Mouse (Mus musculus): ENCODE data around the gene Prodh2. TPM values are rescaled to one million over a fixed set of nuclear protein-coding genes. Genes with fewer than 3 reads are reported as not detected.

The Prodh2 gene
- polyA plus RNA-seq, 1 experiment from 2014 or later, result not detected

DNA sequence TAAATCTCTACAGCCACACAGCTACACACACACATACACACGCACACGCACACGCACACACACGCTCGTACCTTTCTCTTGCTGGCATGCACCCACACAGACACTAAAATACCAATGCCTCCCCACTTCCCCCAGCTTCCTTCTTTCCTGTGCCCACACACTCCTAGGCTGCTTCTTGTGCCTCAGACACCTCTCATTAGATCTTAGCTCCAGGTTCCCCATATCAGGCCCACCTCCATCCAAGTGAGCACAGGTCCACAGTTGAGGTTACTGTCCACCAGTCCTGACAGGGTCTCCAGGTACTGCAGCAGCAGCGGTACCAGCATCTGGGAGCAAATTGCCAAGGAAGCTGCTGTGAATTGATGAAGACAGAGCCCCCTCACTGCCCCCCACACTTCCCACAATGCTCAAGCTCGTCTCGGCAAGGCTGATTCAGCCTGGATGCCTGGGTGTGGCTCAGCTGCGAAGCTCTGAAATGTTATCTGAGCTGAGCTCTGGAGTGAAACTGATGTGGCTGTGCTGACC is 37.9 kb downstream of the Prodh2 start:
- Histone ChIP-seq H3K4me2 (ENCODE audit: low read length) (peak overlapping the region; percentile 18; the same call in 1 of the 2 replicates), H3K4me1 (ENCODE audit: control insufficient read depth, insufficient read depth, low read length) (peaks cover 35% of the 10 kb centered on the region), H3K27me3 (ENCODE audit: control insufficient read depth, insufficient read depth, low read depth, low read length) (no peaks in the 10 kb centered on the region), H3K9ac (ENCODE audit: low read depth, low read length) (peak overlapping the region; percentile 23; the same call in 1 of the 2 replicates), H3K36me3 (ENCODE audit: control insufficient read depth, insufficient read depth, low read length) (peaks cover 35% of the 10 kb centered on the region), H3K9me3 (replicated peaks; ENCODE audit: control insufficient read depth, low read length, poor library complexity, severe bottlenecking) (no peaks in the 10 kb centered on the region), H3K27ac (ENCODE audit: low read length) (no peak overlapping the region), H3K4me3 (ENCODE audit: low read depth, low read length) (no peak overlapping the region)
- no peak for ATAC-seq
- WGBS, result 87% methylated on average over 9 of the region's 9 CpGs

DNA sequence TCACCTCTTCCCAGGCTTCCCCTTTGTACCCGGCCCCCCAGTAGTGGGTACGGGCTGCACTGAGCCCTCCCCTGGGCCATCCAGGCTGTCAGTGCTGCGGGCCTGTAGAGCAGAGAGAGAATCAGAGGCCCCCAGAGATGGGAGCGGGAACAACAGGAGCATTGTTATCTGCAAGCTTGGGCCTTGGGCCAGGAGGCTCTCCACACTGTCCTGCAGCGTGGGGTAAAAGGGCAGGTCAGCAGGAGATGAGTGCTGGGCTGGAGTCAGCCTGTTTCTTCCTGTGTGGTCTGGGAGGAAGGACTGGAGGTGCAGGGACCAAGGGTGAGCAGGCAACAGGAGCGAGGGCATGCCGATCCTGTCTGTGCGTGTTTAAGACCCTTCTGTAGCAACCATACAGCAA is 39.5 kb downstream of the Prodh2 start:
- Histone ChIP-seq H3K4me2 (ENCODE audit: low read length) (peak overlapping the region; percentile 89), H3K27me3 (ENCODE audit: control insufficient read depth, insufficient read depth, low read depth, low read length) (no peaks in the 10 kb centered on the region), H3K27ac (ENCODE audit: low read length) (peak overlapping the region; percentile 96), H3K4me1 (ENCODE audit: control insufficient read depth, insufficient read depth, low read length) (peaks cover 35% of the 10 kb centered on the region), H3K9ac (ENCODE audit: low read depth, low read length) (peak overlapping the region; percentile 93), H3K9me3 (replicated peaks; ENCODE audit: control insufficient read depth, low read length, poor library complexity, severe bottlenecking) (no peaks in the 10 kb centered on the region), H3K36me3 (ENCODE audit: control insufficient read depth, insufficient read depth, low read length) (peaks cover 27% of the 10 kb centered on the region), H3K4me3 (ENCODE audit: low read depth, low read length) (peak overlapping the region; percentile 80)
- WGBS, result 6% methylated on average over 8 of the region's 8 CpGs
- no peak for ATAC-seq

DNA sequence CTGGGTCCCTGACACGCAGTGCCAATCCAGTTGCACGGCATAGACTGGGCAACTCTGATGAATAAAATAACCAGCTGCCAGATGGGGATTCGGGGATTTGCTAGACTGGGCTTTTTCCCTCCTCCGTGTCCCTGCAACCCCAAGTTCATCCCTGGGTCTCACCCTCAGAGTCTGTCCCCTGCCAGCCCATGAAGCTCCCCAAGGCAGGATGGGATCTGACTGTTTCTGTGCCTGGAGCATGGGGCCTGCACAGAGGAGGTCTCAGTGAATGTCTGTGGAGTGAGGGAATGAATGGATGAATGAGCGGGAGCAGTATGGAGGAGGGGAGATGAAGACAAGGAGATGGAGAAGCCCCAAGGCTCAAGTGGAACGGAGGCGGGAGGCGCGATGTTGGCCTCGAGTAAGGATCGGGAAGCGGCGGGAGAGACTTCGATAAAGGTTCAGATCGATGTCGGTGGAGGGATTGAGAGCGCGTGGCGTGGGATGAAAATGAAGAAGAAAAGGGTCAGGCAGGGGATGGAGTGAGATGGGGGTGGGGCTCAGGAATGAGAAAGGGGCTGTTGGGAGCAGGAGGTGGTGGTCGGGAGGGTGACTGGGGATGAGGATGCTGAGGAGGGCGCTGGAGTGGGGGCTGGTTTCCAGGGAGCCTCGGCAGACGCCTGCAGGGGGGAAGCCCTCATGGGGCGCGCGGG is 40.7 kb downstream of the Prodh2 start:
- peaks cover 17% of the 10 kb centered on the region for H3K36me3 ChIP-seq (ENCODE audit: control insufficient read depth, insufficient read depth, low read length)
- peak overlapping the region; percentile 93 for H3K9ac ChIP-seq (ENCODE audit: low read depth, low read length)
- peak overlapping the region; percentile 96 for H3K27ac ChIP-seq (ENCODE audit: low read length)
- 2% methylated on average over 26 of the region's 26 CpGs for WGBS
- peaks cover 35% of the 10 kb centered on the region for H3K4me1 ChIP-seq (ENCODE audit: control insufficient read depth, insufficient read depth, low read length)
- H3K9me3 ChIP-seq (replicated peaks; ENCODE audit: control insufficient read depth, low read length, poor library complexity, severe bottlenecking), result no peaks in the 10 kb centered on the region
- H3K4me2 ChIP-seq (ENCODE audit: low read length), result peak overlapping the region; percentile 89
- ATAC-seq, result peak; percentile 49
- peak overlapping the region; percentile 80 for H3K4me3 ChIP-seq (ENCODE audit: low read depth, low read length)
- H3K27me3 ChIP-seq (ENCODE audit: control insufficient read depth, insufficient read depth, low read depth, low read length), result no peaks in the 10 kb centered on the region

DNA sequence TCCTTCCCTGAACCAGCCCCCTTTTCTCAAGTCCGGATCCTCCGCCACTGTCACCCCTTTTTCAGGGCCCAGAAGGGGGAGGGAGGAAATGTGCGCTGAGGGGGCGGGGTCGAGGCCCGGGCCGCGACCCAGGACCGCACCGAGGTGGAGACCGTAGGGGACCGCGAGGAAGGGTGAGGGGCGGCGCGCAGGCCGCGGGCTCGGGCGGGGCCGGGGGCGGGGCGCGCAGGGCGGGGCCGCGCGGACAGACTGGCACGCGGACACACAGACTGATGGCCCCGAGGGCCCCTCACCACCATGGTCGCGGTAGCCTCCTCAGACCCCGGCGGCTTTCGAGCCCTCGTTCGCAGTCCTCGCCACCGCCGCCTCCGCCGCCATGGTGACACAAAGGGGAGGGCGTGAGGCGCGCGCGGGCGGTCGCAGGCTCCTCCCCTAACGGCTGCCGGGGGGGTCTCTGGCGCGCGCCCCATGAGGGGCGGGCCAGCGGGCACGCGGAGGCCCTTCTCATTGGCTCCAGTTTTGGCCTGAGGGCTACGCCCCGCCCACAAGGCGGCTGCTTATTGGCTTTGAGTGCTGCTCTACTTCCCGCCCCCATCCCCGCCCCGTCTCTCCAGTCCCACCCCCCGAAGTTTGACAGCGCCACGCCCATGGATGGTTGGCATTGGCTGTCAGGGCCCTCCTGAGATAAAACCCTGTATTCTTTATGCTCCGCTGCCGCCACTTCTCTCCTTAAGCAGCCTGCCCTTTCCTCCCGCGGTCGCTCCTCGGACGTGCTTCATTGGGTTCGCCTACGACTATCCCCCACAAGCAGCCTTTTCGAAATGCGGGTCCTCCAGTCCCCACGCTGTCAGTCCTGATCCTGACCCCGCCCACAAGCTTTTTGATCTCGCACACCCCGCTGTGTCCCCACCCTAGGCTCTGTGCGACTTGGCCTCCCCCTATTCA is 41.5 kb downstream of the Prodh2 start, which contains the start of gene Arhgap33:
Gene Arhgap33 (minus strand): TSS at position 428 of the 945 bp plus-strand sequence.
- Histone ChIP-seq H3K4me1 (ENCODE audit: control insufficient read depth, insufficient read depth, low read length) (peaks cover 35% of the 10 kb centered on the region), H3K4me3 (ENCODE audit: low read depth, low read length) (peak within 1 kb of the TSS; percentile 80), H3K4me2 (ENCODE audit: low read length) (peak within 1 kb of the TSS; percentile 89), H3K9me3 (replicated peaks; ENCODE audit: control insufficient read depth, low read length, poor library complexity, severe bottlenecking) (no peaks in the 10 kb centered on the region), H3K27ac (ENCODE audit: low read length) (peak within 1 kb of the TSS; percentile 96), H3K9ac (ENCODE audit: low read depth, low read length) (peak within 1 kb of the TSS; percentile 93), H3K27me3 (ENCODE audit: control insufficient read depth, insufficient read depth, low read depth, low read length) (no peaks in the 10 kb centered on the region), H3K36me3 (ENCODE audit: control insufficient read depth, insufficient read depth, low read length) (peaks cover 13% of the 10 kb centered on the region; the same call in 1 of the 2 replicates)
- WGBS, result under 1% methylated on average over 71 of the region's 84 CpGs
- peak; percentile 90 for ATAC-seq

DNA sequence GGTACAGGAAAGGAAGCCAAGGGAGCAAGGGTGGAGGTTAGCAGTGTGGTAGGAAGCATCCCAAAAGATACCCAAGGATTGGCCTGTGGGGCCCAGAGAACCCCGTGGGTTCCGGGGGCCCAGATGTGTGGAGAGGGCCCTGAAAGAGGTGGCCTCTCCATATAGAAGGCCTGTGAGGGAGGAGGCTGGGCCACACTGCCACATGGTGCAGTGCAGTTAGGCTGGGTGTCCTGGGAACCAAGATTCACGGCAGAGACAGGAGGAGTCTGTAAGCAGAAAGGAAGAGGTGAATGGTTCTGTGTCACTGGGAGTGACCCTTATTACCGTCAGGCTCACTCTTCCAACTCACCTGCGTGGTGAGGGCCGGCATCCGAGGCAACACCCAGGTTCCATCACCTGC is 47.1 kb downstream of the Prodh2 start:
- H3K9me3 ChIP-seq (replicated peaks; ENCODE audit: control insufficient read depth, low read length, poor library complexity, severe bottlenecking), result no peaks in the 10 kb centered on the region
- H3K4me1 ChIP-seq (ENCODE audit: control insufficient read depth, insufficient read depth, low read length), result peaks cover 5% of the 10 kb centered on the region; the same call in 1 of the 2 replicates
- H3K4me3 ChIP-seq (ENCODE audit: low read depth, low read length), result no peak overlapping the region
- H3K36me3 ChIP-seq (ENCODE audit: control insufficient read depth, insufficient read depth, low read length), result 0 out of 2 replicates have a peak, but pooled peaks cover 7% of the 10 kb centered on the region
- H3K9ac ChIP-seq (ENCODE audit: low read depth, low read length), result no peak overlapping the region
- no peaks in the 10 kb centered on the region for H3K27me3 ChIP-seq (ENCODE audit: control insufficient read depth, insufficient read depth, low read depth, low read length)
- H3K4me2 ChIP-seq (ENCODE audit: low read length), result no peak overlapping the region
- 91% methylated on average over 7 of the region's 7 CpGs for WGBS
- ATAC-seq, result no peak
- no peak overlapping the region for H3K27ac ChIP-seq (ENCODE audit: low read length)

DNA sequence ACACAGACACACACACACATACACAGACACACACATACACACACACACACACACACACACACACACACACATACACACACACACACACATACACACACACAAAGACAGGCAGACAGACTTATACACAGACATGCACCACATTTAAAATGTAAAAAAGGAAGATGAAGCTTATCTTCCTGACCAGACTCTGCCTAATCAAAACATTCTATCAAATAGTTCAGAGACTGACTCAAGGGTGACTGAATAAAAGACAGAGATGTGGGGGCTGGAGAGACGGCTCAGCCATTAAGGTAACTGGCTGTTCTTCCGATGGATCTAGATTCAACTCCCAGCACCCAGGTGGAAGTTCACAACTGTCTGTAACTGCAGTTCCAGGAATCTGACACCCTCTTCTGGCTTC is 50.9 kb downstream of the Prodh2 start:
- Histone ChIP-seq H3K4me3 (ENCODE audit: low read depth, low read length) (no peak overlapping the region), H3K9ac (ENCODE audit: low read depth, low read length) (no peak overlapping the region), H3K27ac (ENCODE audit: low read length) (no peak overlapping the region), H3K27me3 (ENCODE audit: control insufficient read depth, insufficient read depth, low read depth, low read length) (no peaks in the 10 kb centered on the region), H3K4me1 (ENCODE audit: control insufficient read depth, insufficient read depth, low read length) (no peaks in the 10 kb centered on the region), H3K4me2 (ENCODE audit: low read length) (no peak overlapping the region), H3K36me3 (ENCODE audit: control insufficient read depth, insufficient read depth, low read length) (0 out of 2 replicates have a peak, but pooled peaks cover 7% of the 10 kb centered on the region), H3K9me3 (replicated peaks; ENCODE audit: control insufficient read depth, low read length, poor library complexity, severe bottlenecking) (no peaks in the 10 kb centered on the region)
- ATAC-seq, result no peak
- 93% methylated on average over 2 of the region's 2 CpGs for WGBS

DNA sequence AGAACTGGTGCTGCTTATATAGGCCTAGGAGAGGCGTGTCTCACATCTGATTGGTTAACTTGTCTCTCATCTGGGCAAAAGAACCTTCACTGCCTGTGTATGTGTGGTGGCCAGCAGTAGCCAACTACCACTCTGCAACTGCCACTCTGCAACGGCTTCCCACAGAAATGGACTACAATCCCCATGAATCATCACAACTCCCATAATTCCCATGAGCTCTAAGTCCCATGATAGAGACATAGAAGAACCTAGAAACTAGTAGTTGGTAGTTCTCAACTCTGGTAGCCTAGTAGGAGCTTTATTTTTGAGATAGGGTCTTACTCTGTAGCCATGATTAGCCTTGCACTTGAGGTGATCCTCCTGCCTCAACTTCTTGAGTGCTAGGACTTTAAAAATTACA is 56.5 kb downstream of the Prodh2 start:
- WGBS, result 91% methylated on average over 1 of the region's 2 CpGs
- no peak overlapping the region for H3K27ac ChIP-seq (ENCODE audit: low read length)
- ATAC-seq, result no peak

DNA sequence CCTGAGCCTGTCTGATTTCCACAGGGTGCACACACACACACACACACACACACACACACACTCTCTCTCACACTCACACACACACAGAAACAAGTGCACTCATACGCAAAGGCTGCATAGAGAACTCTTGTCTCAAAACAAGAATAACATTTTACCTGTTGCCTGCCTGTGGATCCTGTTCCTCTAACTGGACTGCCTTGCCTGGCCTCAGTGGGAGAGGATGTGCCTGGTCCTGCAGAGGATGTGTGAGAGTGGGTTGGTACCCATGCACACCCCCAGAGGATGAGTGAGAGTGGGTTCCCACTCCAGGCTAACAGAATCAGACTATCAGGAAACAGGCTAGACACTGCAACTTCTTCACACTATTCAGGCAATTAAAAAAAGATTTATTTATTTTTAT is 57.2 kb downstream of the Prodh2 start:
- H3K4me2 ChIP-seq (ENCODE audit: low read length), result no peak overlapping the region
- no peaks in the 10 kb centered on the region for H3K9me3 ChIP-seq (replicated peaks; ENCODE audit: control insufficient read depth, low read length, poor library complexity, severe bottlenecking)
- peaks cover 8% of the 10 kb centered on the region for H3K36me3 ChIP-seq (ENCODE audit: control insufficient read depth, insufficient read depth, low read length)
- H3K4me3 ChIP-seq (ENCODE audit: low read depth, low read length), result no peak overlapping the region
- WGBS, result 95% methylated on average over 1 of the region's 1 CpGs
- no peak for ATAC-seq
- H3K9ac ChIP-seq (ENCODE audit: low read depth, low read length), result no peak overlapping the region
- H3K27me3 ChIP-seq (ENCODE audit: control insufficient read depth, insufficient read depth, low read depth, low read length), result no peaks in the 10 kb centered on the region
- no peak overlapping the region for H3K27ac ChIP-seq (ENCODE audit: low read length)
- H3K4me1 ChIP-seq (ENCODE audit: control insufficient read depth, insufficient read depth, low read length), result peaks cover 11% of the 10 kb centered on the region

More for the DNA sequence above, 56.5 kb downstream of the Prodh2 start:
- Histone ChIP-seq H3K9ac (ENCODE audit: low read depth, low read length) (no peak overlapping the region), H3K4me3 (ENCODE audit: low read depth, low read length) (no peak overlapping the region), H3K4me2 (ENCODE audit: low read length) (no peak overlapping the region), H3K36me3 (ENCODE audit: control insufficient read depth, insufficient read depth, low read length) (peaks cover 2% of the 10 kb centered on the region), H3K27me3 (ENCODE audit: control insufficient read depth, insufficient read depth, low read depth, low read length) (no peaks in the 10 kb centered on the region), H3K4me1 (ENCODE audit: control insufficient read depth, insufficient read depth, low read length) (peaks cover 11% of the 10 kb centered on the region), H3K9me3 (replicated peaks; ENCODE audit: control insufficient read depth, low read length, poor library complexity, severe bottlenecking) (no peaks in the 10 kb centered on the region)

All from midbrain, embryonic 16.5 days (tissue).